Mouse (Mus musculus) thymus, postnatal 14 days (tissue): Measurements from ENCODE around the gene Hist1h1a.
"Not testable (repeated sequence)": the region's sequence is repeated elsewhere in the genome, so short reads cannot be mapped to it uniquely, and the experiment has no call there.

Source experiments
- DNase-seq: peaks from one replicate; pipeline ENCODE4 v3.0.0; 2021

Hist1h1a gene

GRCm38 (mm10) chr13:23760972-23761864, 2.2 kb upstream of the Hist1h1a start, which contains the start of gene Hist1h4a:
TSS of gene Hist1h4a (minus strand) at chr13:23761230.
- peak; percentile 99 for DNase-seq

- peak; percentile 74 for DNase-seq
These were observed 1.3 kb upstream of the Hist1h1a start, which contains the start of gene Hist1h3a for GRCm38 (mm10) chr13:23761871-23762821. TSS of gene Hist1h3a (minus strand) at chr13:23762386.

GRCm38 (mm10) chr13:23763242-23763585, 252 bp upstream of the Hist1h1a start:
- DNase-seq = no peak

GRCm38 (mm10) chr13:23764324-23765171, 1.1 kb downstream of the Hist1h1a start:
- DNase-seq = no peak

GRCm38 (mm10) chr13:23765172-23765513, 1.7 kb downstream of the Hist1h1a start:
- no peak for DNase-seq

GRCm38 (mm10) chr13:23766772-23767171, 3.3 kb downstream of the Hist1h1a start:
- no peak for DNase-seq

GRCm38 (mm10) chr13:23768834-23769397, 5.5 kb downstream of the Hist1h1a start:
- no peak for DNase-seq

- not testable (repeated sequence) for DNase-seq
These were observed 6.1 kb downstream of the Hist1h1a start, which contains the start of gene Trim38 for GRCm38 (mm10) chr13:23769613-23770012. TSS of gene Trim38 (plus strand) at chr13:23769913.

GRCm38 (mm10) chr13:23772561-23773313, 9.3 kb downstream of the Hist1h1a start:
- no peak for DNase-seq

GRCm38 (mm10) chr13:23778339-23778738, 14.9 kb downstream of the Hist1h1a start:
- DNase-seq = no peak

GRCm38 (mm10) chr13:23779025-23779424, 15.6 kb downstream of the Hist1h1a start:
- DNase-seq = no peak

- DNase-seq = peak; percentile 60
These were observed 29.1 kb downstream of the Hist1h1a start for GRCm38 (mm10) chr13:23792520-23792919.

GRCm38 (mm10) chr13:23799405-23799804, 35.9 kb downstream of the Hist1h1a start:
- no peak for DNase-seq

- no peak for DNase-seq
These were observed 41.1 kb downstream of the Hist1h1a start for GRCm38 (mm10) chr13:23804532-23804931.

- DNase-seq = no peak
These were observed 43.1 kb downstream of the Hist1h1a start, which contains the start of gene Slc17a2 for GRCm38 (mm10) chr13:23806422-23807052. TSS of gene Slc17a2 (plus strand) at chr13:23806993.
